22 mouse cellular contexts compared by ENCODE assay signal in the genomic region with DNA sequence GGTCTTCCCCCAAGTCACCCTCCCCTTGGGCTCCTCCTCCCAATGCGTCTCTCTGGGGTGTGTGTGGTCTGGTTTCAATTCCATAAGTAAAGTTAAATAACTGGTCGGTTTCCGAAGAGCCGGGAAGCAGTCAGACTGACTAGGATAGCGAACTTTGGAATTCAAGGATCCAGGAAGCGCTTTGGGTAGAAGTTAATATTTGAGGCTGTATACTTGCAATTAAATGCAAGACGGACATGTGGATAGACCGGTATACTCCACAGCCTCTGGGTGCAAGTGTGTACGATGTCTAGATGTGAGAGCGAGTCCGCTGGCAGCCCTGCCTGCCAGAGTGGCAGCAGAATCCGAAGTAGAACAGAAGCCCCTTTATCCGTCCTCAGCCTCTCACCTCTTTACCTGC. TPM values are rescaled to one million over a fixed set of nuclear protein-coding genes. Genes with fewer than 3 reads are reported as not detected.
A peak's percentile ranks its signal among the peaks of the same experiment; 100 is the strongest.
DNase-seq lines count a peak whose midpoint lies in the region; ATAC-seq and TF ChIP-seq lines count a peak whose summit lies in the region.
"Had no signal": no experiment of that assay in that cellular context is flagged by ENCODE, and none has a peak within 500 bp of the region (broad histone marks: within the 10 kb centered on the region; RNA-seq: fewer than 3 reads in every experiment).

No protein-coding gene starts in this region.

- peak overlapping the region; percentile 11 for H3ac ChIP-seq in myocyte (ENCODE audit: control insufficient read depth, insufficient read length)

- no peaks in the 10 kb centered on the region for H3K9me3 ChIP-seq in kidney, embryonic 16.5 days (ENCODE audit: low read length)
- H3K9me3 ChIP-seq: hindbrain, embryonic 13.5 days; midbrain, embryonic 10.5 days; stomach, embryonic 15.5 days had no signal

- peak overlapping the region; percentile 2 for H3K4me3 ChIP-seq in embryonic fibroblast, embryonic 13.5 days (ENCODE audit: insufficient read depth, low read length)
- H3K4me3 ChIP-seq in kidney, embryonic 16.5 days (ENCODE audit: low read length) = peak overlapping the region; percentile 65
- H3K4me3 ChIP-seq in myocyte = peak overlapping the region; percentile 85
- H3K4me3 ChIP-seq: hindbrain, embryonic 13.5 days; midbrain, embryonic 10.5 days; stomach, embryonic 15.5 days had no signal

- peaks cover 95% of the 10 kb centered on the region for H3K79me2 ChIP-seq in myocyte (ENCODE audit: control insufficient read depth, insufficient read depth)

- peaks cover 21% of the 10 kb centered on the region; the same call in 1 of the 2 replicates for H3K27me3 ChIP-seq in kidney, embryonic 16.5 days (ENCODE audit: insufficient read depth, low read length)
- H3K27me3 ChIP-seq in myocyte (ENCODE audit: control insufficient read depth, insufficient read depth, insufficient read length) = no peaks in the 10 kb centered on the region

- no peak for TF ChIP-seq CTCF in embryonic fibroblast, embryonic 13.5 days (IDR thresholded peaks at IDR 0.05; ENCODE audit: borderline replicate concordance, insufficient read depth, low read length)

- TF ChIP-seq POLR2A in embryonic fibroblast, embryonic 13.5 days (IDR thresholded peaks at IDR 0.05; ENCODE audit: low read depth, low read length) = no peak; the same call in 1 of the 2 replicates
- peak; percentile 8 for TF ChIP-seq POLR2A in myocyte (IDR thresholded peaks at IDR 0.05; ENCODE audit: insufficient read length, low read depth)

- 0 out of 2 replicates have a peak overlapping the region, but pooled peaks have one; percentile 14 for H3K27ac ChIP-seq in embryonic fibroblast, embryonic 13.5 days (ENCODE audit: insufficient read depth, low read length)
- H3K27ac ChIP-seq in kidney, embryonic 16.5 days (ENCODE audit: low read length) = peak overlapping the region; percentile 92
- H3K27ac ChIP-seq: hindbrain, embryonic 13.5 days; midbrain, embryonic 10.5 days; stomach, embryonic 15.5 days had no signal

- WGBS in kidney, embryonic 16.5 days = 7% methylated on average over 13 of the region's 13 CpGs

- no peaks in the 10 kb centered on the region for H3K4me1 ChIP-seq in embryonic fibroblast, embryonic 13.5 days (ENCODE audit: control insufficient read depth, insufficient read depth, low read length)
- H3K4me1 ChIP-seq in kidney, embryonic 16.5 days (ENCODE audit: insufficient read depth, low read length) = peaks cover 35% of the 10 kb centered on the region

- peak overlapping the region; percentile 84 for H3K4me2 ChIP-seq in kidney, embryonic 16.5 days (replicated peaks; ENCODE audit: low read depth, low read length)
- peak overlapping the region; percentile 100 for H3K4me2 ChIP-seq in myocyte (ENCODE audit: low read depth)
- H3K4me2 ChIP-seq: hindbrain, embryonic 13.5 days; stomach, embryonic 15.5 days had no signal

- no peak for ATAC-seq in kidney, embryonic 16.5 days (ENCODE audit: low FRiP score, low TSS enrichment)
- ATAC-seq: forebrain, embryonic 14.5 days; liver, postnatal 0 days had no signal

- H3K36me3 ChIP-seq in kidney, embryonic 16.5 days (ENCODE audit: insufficient read depth, low read length) = no peaks in the 10 kb centered on the region
- H3K36me3 ChIP-seq in myocyte (ENCODE audit: control insufficient read depth, insufficient read depth) = no peaks in the 10 kb centered on the region
- H3K36me3 ChIP-seq: hindbrain, embryonic 13.5 days; midbrain, embryonic 10.5 days; stomach, embryonic 15.5 days had no signal

- H3K9ac ChIP-seq in kidney, embryonic 16.5 days (replicated peaks; ENCODE audit: low read length) = peak overlapping the region; percentile 79
- H3K9ac ChIP-seq: hindbrain, embryonic 13.5 days; liver, postnatal 0 days; stomach, embryonic 15.5 days had no signal

- peak; percentile 63 for DNase-seq in kidney, adult 18-20 months
- no peak for DNase-seq in kidney, adult 9 months
- DNase-seq in cerebellum, adult 9-10 months = no peak
- no peak for DNase-seq in embryo, embryonic 9.5 days (ENCODE audit: extremely low spot score)
- no peak for DNase-seq in Muller cell, postnatal 12 days (ENCODE audit: inconsistent ontology term)
- DNase-seq: adrenal gland, postnatal 14 days; cerebellum, adult 9-11 months; embryo, embryonic 11 days; heart, adult 18-20 months; left cerebral cortex, postnatal 4 days; liver, postnatal 0 days; lung, postnatal 36 days; thymus, postnatal 25 days had no signal

TF ChIP-seq in myocyte, 11 proteins besides CTCF, POLR2A, EP300 and RAD21:
- no peak for TF ChIP-seq MAX (IDR thresholded peaks at IDR 0.05; ENCODE audit: low read depth)
- TF ChIP-seq MYOG (IDR thresholded peaks at IDR 0.05; ENCODE audit: control insufficient read depth in 1 of 3, insufficient read depth in 1 of 3, insufficient read length in 2 of 3, low read depth in 2 of 3) = no peak
- no peak for TF ChIP-seq REST (IDR thresholded peaks at IDR 0.05; ENCODE audit: insufficient read depth, insufficient read length)
- TF ChIP-seq SRF (IDR thresholded peaks at IDR 0.05; ENCODE audit: control insufficient read depth, insufficient read length, low read depth) = no peak
- TF ChIP-seq CEBPB (IDR thresholded peaks at IDR 0.05; ENCODE audit: insufficient read depth, poor library complexity, severe bottlenecking) = peak; percentile 23; the same call in 1 of the 2 replicates
- no peak for TF ChIP-seq E2F4 (IDR thresholded peaks at IDR 0.05; ENCODE audit: insufficient read depth)
- peak; percentile 18 for TF ChIP-seq POLR2AphosphoS2 (IDR thresholded peaks at IDR 0.05; ENCODE audit: insufficient read length, low read depth)
- no peak for TF ChIP-seq TCF12 (IDR thresholded peaks at IDR 0.05; ENCODE audit: insufficient read depth, poor library complexity, severe bottlenecking)

RNA-seq across cellular contexts. Expression of a gene that starts 4.1 kb away (rescaled TPM):
- 7.3 and 16.6 TPM in 2 replicates for polyA plus RNA-seq in embryonic fibroblast, embryonic 13.5 days (2011; ENCODE audit: insufficient read length, low read depth, missing spikeins)
- 49.0 and 54.0 TPM in 2 replicates for polyA plus RNA-seq in kidney, embryonic 16.5 days (2015; fragmentation: Nextera tagmentation; extraction: Ambion mirVana)
- polyA plus RNA-seq in myocyte (2012; fragmentation: generic; extraction: Trizol) = 43.5 TPM
- polyA plus RNA-seq: forebrain, embryonic 14.5 days; heart, postnatal 0 days; hindbrain, embryonic 13.5 days; liver, postnatal 0 days; midbrain, embryonic 10.5 days had no signal

RNA-seq across cellular contexts. Expression of a gene that starts 4.8 kb away (rescaled TPM):
- polyA plus RNA-seq in embryonic fibroblast, embryonic 13.5 days (2011; ENCODE audit: insufficient read length, low read depth, missing spikeins) = 7.6 and 11.0 TPM in 2 replicates
- 4.3 and 5.9 TPM in 2 replicates for polyA plus RNA-seq in kidney, embryonic 16.5 days (2015; fragmentation: Nextera tagmentation; extraction: Ambion mirVana)
- polyA plus RNA-seq in myocyte (2012; fragmentation: generic; extraction: Trizol) = 1.2 TPM
- polyA plus RNA-seq: forebrain, embryonic 14.5 days; heart, postnatal 0 days; liver, postnatal 0 days had no signal

RNA-seq across cellular contexts. Expression of a gene that starts 8.3 kb away (rescaled TPM):
- polyA plus RNA-seq in embryonic fibroblast, embryonic 13.5 days (2011; ENCODE audit: insufficient read length, low read depth, missing spikeins) = 0.40 and 1.2 TPM in 2 replicates
- 1.2 and 1.6 TPM in 2 replicates for polyA plus RNA-seq in kidney, embryonic 16.5 days (2015; fragmentation: Nextera tagmentation; extraction: Ambion mirVana)
- polyA plus RNA-seq in myocyte (2012; fragmentation: generic; extraction: Trizol) = 20.5 TPM
- polyA plus RNA-seq: forebrain, embryonic 14.5 days; heart, postnatal 0 days; hindbrain, embryonic 13.5 days; large intestine, adult 2 months; liver, postnatal 0 days; midbrain, embryonic 10.5 days had no signal

RNA-seq across cellular contexts. Expression of a gene that starts 13.7 kb away (rescaled TPM):
- polyA plus RNA-seq in embryonic fibroblast, embryonic 13.5 days (2011; ENCODE audit: insufficient read length, low read depth, missing spikeins) = 4.9 and 6.2 TPM in 2 replicates
- 7.4 and 9.2 TPM in 2 replicates for polyA plus RNA-seq in kidney, embryonic 16.5 days (2015; fragmentation: Nextera tagmentation; extraction: Ambion mirVana)
- polyA plus RNA-seq in myocyte (2012; fragmentation: generic; extraction: Trizol) = 10.5 TPM
- polyA plus RNA-seq: forebrain, embryonic 14.5 days; heart, postnatal 0 days; liver, postnatal 0 days; midbrain, embryonic 10.5 days had no signal

RNA-seq across cellular contexts. Expression of a gene that starts 25.9 kb away (rescaled TPM):
- polyA plus RNA-seq in embryonic fibroblast, embryonic 13.5 days (2011; ENCODE audit: insufficient read length, low read depth, missing spikeins) = not detected in 2 replicates
- not detected in 2 replicates for polyA plus RNA-seq in kidney, embryonic 16.5 days (2015; fragmentation: Nextera tagmentation; extraction: Ambion mirVana)
- 5.6 TPM for polyA plus RNA-seq in myocyte (2012; fragmentation: generic; extraction: Trizol)
- polyA plus RNA-seq: forebrain, embryonic 14.5 days; heart, postnatal 0 days; hindbrain, embryonic 13.5 days; large intestine, adult 2 months; liver, postnatal 0 days; midbrain, embryonic 10.5 days; stomach, embryonic 15.5 days had no signal

Comparison
In these comparisons a context has a peak if more than half of its experiments do, and no peak if none do; other contexts are left out.
1. H3K4me3 ChIP-seq: peak in every context shown above with its lines; median percentile 85 in myocyte; 65 in kidney, embryonic 16.5 days; 2 in embryonic fibroblast, embryonic 13.5 days.